Mouse (Mus musculus) heart, adult 2 months (tissue): ENCODE results near the gene Rpl21. TPM values are rescaled to one million over a fixed set of nuclear protein-coding genes. Genes with fewer than 3 reads are reported as not detected.
"Not testable (repeated sequence)": the region's sequence is repeated elsewhere in the genome, so short reads cannot be mapped to it uniquely, and the experiment has no call there.

Experiments
- DNase-seq, 2 experiments: peaks; one replicate each; pipeline ENCODE4 v3.0.0; 2021
- H3K27ac ChIP-seq: fragments of 200-600 bp; 2 replicates; pipeline ENCODE4 v1.8.1; 2022
- H3K27me3 ChIP-seq: fragments of 200-500 bp; 2 replicates; pipeline ENCODE4 v1.6.1; 2012; ENCODE audit warnings: mild to moderate bottlenecking, low read length, inconsistent platforms, mixed read lengths; ENCODE audit not compliant: control insufficient read depth, insufficient read depth
- H3K36me3 ChIP-seq: fragments of 200-500 bp; 2 replicates; pipeline ENCODE4 v1.6.1; 2012; ENCODE audit warnings: low read length, inconsistent platforms; ENCODE audit not compliant: control insufficient read depth, insufficient read depth
- H3K4me1 ChIP-seq: fragments of 200-500 bp; 2 replicates; pipeline ENCODE4 v1.6.1; 2011; ENCODE audit warnings: low read length; ENCODE audit not compliant: control insufficient read depth, insufficient read depth
- H3K4me3 ChIP-seq: fragments of 200-600 bp; 2 replicates; pipeline ENCODE4 v1.8.1; 2022
- H3K79me2 ChIP-seq: fragments of 200-500 bp; replicated peaks from 2 replicates; pipeline ENCODE4 v1.6.1; 2012; ENCODE audit warnings: mild to moderate bottlenecking, inconsistent platforms, low read length, moderate library complexity, mixed read lengths; ENCODE audit not compliant: control insufficient read depth, insufficient read depth
- H3K9ac ChIP-seq: fragments of 200-500 bp; 2 replicates; pipeline ENCODE4 v1.6.1; 2012; ENCODE audit warnings: low read depth, mild to moderate bottlenecking, control low read depth, inconsistent platforms, low read length, mixed read lengths
- CTCF ChIP-seq: fragments of 200-600 bp; IDR thresholded peaks from 2 replicates; pipeline ENCODE4 v1.8.1; 2022; ENCODE audit warnings: antibody characterized with exemption, mild to moderate bottlenecking, moderate library complexity
- EP300 ChIP-seq: fragments of 200-500 bp; IDR thresholded peaks from 2 replicates; pipeline ENCODE4 v1.6.1; 2011; ENCODE audit warnings: low read depth, low read length, control low read depth; ENCODE audit not compliant: insufficient read depth
- POLR2A ChIP-seq: fragments of 200-500 bp; IDR thresholded peaks from 2 replicates; pipeline ENCODE4 v1.6.1; 2011; ENCODE audit warnings: mild to moderate bottlenecking, low read depth, low read length, control low read depth; ENCODE audit not compliant: insufficient read depth
- WGBS: fragments of 180-500 bp; shearing (Covaris S2); methylation state at CpG from one replicate; pipeline ENCODE4 v1.1.7; 2018; 5-methylcytosine and 5-hydroxymethylcytosine counted together
- intact Hi-C: fragments of 180-260 bp; cut with DNase I; formaldehyde crosslinking; loops from one replicate; pipeline ENCODE4 v1.15.1; 2025
- polyA plus RNA-seq: library from polyadenylated mRNA; depleted of rRNA; stranded (reverse); fragments of >200 nt; gene quantifications from 2 replicates; pipeline ENCODE4 v1.2.3, GENCODE M21; 2012; rRNA removed
- total RNA-seq, 2 experiments: library from RNA; stranded (reverse); gene quantifications; 2 replicates each; pipeline ENCODE4 v1.2.3; 2021

Rpl21 gene
- total and polyA plus RNA-seq, 3 experiments, result 44.4 to 143 (median 119) TPM

GRCm38 (mm10) chr5:146872981-146873631 is 40.4 kb downstream of the Rpl21 start:
- Histone ChIP-seq H3K27ac (no peak overlapping the region), H3K27me3 (no peaks in the 10 kb centered on the region; the same call in 1 of the 2 replicates), H3K36me3 (no peaks in the 10 kb centered on the region), H3K79me2 (no peaks in the 10 kb centered on the region), H3K9ac (no peak overlapping the region), H3K4me1 (no peaks in the 10 kb centered on the region), H3K4me3 (no peak overlapping the region)
- WGBS, result 71% methylated on average over 5 of the region's 5 CpGs
- no peak for DNase-seq
- no peak for TF ChIP-seq POLR2A
- no peak for TF ChIP-seq EP300
- no peak for TF ChIP-seq CTCF
- intact Hi-C loops, result no loop called here

DNA sequence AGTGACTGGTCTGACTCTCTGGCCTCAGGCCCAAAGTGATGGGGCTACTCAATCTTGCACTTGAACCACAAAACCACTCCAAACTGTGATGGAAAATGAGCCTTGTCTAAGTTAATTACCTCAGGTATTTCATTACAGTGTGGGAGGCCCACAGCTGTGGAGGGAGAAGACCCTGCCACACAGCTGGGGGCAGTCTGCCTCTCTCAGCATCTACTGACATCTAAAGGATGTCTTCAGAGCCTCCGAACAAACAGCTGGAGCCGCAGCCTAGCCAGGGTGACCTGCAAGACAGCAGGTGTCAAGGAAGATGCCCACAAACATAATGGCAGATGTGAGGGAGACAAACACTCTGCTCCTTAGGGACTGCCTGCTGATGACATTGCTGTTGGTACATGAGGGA is 43.3 kb downstream of the Rpl21 start:
- no peak overlapping the region for H3K4me3 ChIP-seq
- no peaks in the 10 kb centered on the region for H3K36me3 ChIP-seq
- no peaks in the 10 kb centered on the region for H3K79me2 ChIP-seq
- H3K9ac ChIP-seq, result no peak overlapping the region
- H3K4me1 ChIP-seq, result no peaks in the 10 kb centered on the region
- no peaks in the 10 kb centered on the region; the same call in 1 of the 2 replicates for H3K27me3 ChIP-seq
- WGBS, result 86% methylated on average over 2 of the region's 2 CpGs
- no peak overlapping the region for H3K27ac ChIP-seq
- no peak for TF ChIP-seq EP300
- TF ChIP-seq POLR2A, result no peak
- no peak for TF ChIP-seq CTCF
- DNase-seq, result no peak
- intact Hi-C loops, result no loop called here

- intact Hi-C loops, DNase-seq, H3K36me3 ChIP-seq, H3K4me1 ChIP-seq, H3K27me3 ChIP-seq, H3K4me3 ChIP-seq, H3K79me2 ChIP-seq, H3K27ac ChIP-seq, H3K9ac ChIP-seq: not testable (repeated sequence)
- WGBS, result 67% methylated on average over 5 of the region's 6 CpGs
Observed at GRCm38 (mm10) chr5:146877882-146878281, 45.2 kb downstream of the Rpl21 start.

- H3K4me3 ChIP-seq, result no peak overlapping the region
- H3K27me3 ChIP-seq, result no peaks in the 10 kb centered on the region; the same call in 1 of the 2 replicates
- no peaks in the 10 kb centered on the region for H3K36me3 ChIP-seq
- H3K27ac ChIP-seq, result no peak overlapping the region
- TF ChIP-seq POLR2A (no peak), EP300 (no peak), CTCF (no peak)
- H3K9ac ChIP-seq, result no peak overlapping the region
- H3K4me1 ChIP-seq, result no peaks in the 10 kb centered on the region
- H3K79me2 ChIP-seq, result no peaks in the 10 kb centered on the region
- 69% methylated on average over 6 of the region's 6 CpGs for WGBS
- no peak for DNase-seq
- intact Hi-C loops, result no loop called here
Observed at GRCm38 (mm10) chr5:146882261-146882660, 49.6 kb downstream of the Rpl21 start.

GRCm38 (mm10) chr5:146883053-146883452 is 50.4 kb downstream of the Rpl21 start:
- Histone ChIP-seq H3K36me3 (no peaks in the 10 kb centered on the region), H3K9ac (no peak overlapping the region), H3K27me3 (no peaks in the 10 kb centered on the region; the same call in 1 of the 2 replicates), H3K79me2 (no peaks in the 10 kb centered on the region), H3K4me3 (no peak overlapping the region), H3K4me1 (no peaks in the 10 kb centered on the region), H3K27ac (no peak overlapping the region)
- intact Hi-C loops, result no loop called here
- WGBS, result 77% methylated on average over 7 of the region's 7 CpGs
- DNase-seq, result no peak
- TF ChIP-seq EP300 (no peak), POLR2A (no peak), CTCF (no peak)

- 82% methylated on average over 15 of the region's 15 CpGs for WGBS
- no peaks in the 10 kb centered on the region for H3K79me2 ChIP-seq
- no peak for TF ChIP-seq EP300
- TF ChIP-seq CTCF, result no peak
- TF ChIP-seq POLR2A, result no peak
- no peaks in the 10 kb centered on the region; the same call in 1 of the 2 replicates for H3K27me3 ChIP-seq
- DNase-seq, result no peak
- H3K4me1 ChIP-seq, result no peaks in the 10 kb centered on the region
- H3K4me3 ChIP-seq, result no peak overlapping the region
- H3K9ac ChIP-seq, result no peak overlapping the region
- H3K36me3 ChIP-seq, result no peaks in the 10 kb centered on the region
- H3K27ac ChIP-seq, result no peak overlapping the region
- intact Hi-C loops, result no loop called here
Observed at GRCm38 (mm10) chr5:146883486-146884272, 51.0 kb downstream of the Rpl21 start.

Other genes starting within 250 kb of the Rpl21 start
- gene Gpr12, start 247.7 kb upstream of the Rpl21 start, total RNA-seq, result not detected
- 0.27 TPM in 1 of 2 replicates, not detected in the other for gene Gpr12, start 247.7 kb upstream of the Rpl21 start, polyA plus RNA-seq
- 10 to 100 TPM; 16.8 to 17.2 TPM for gene Usp12, start 37.9 kb upstream of the Rpl21 start, total RNA-seq
- 6.0 and 12.4 TPM in 2 replicates for gene Usp12, start 37.9 kb upstream of the Rpl21 start, polyA plus RNA-seq
- gene Rasl11a, start 12.2 kb downstream of the Rpl21 start, total RNA-seq, result 1 to 10 TPM; 1.8 to 3.7 TPM
- 2.7 and 2.9 TPM in 2 replicates for gene Rasl11a, start 12.2 kb downstream of the Rpl21 start, polyA plus RNA-seq
- gene Gtf3a, start 115.8 kb downstream of the Rpl21 start, total RNA-seq, result 10 to 100 TPM; 18.4 to 19.2 TPM
- gene Gtf3a, start 115.8 kb downstream of the Rpl21 start, polyA plus RNA-seq, result 19.2 and 23.0 TPM in 2 replicates
- 10 to 100 TPM; 21.0 to 23.3 TPM for gene Mtif3, start 130.9 kb downstream of the Rpl21 start, total RNA-seq
- 12.2 and 18.1 TPM in 2 replicates for gene Mtif3, start 130.9 kb downstream of the Rpl21 start, polyA plus RNA-seq
- gene Lnx2, start 243.7 kb downstream of the Rpl21 start, total RNA-seq, result 10 to 100 TPM in 1 of 2 experiments, 1 to 10 TPM in 1; 9.5 to 13.6 TPM
- gene Lnx2, start 243.7 kb downstream of the Rpl21 start, polyA plus RNA-seq, result 13.2 and 14.5 TPM in 2 replicates
- gene Polr1d, start 244.2 kb downstream of the Rpl21 start, total RNA-seq, result 10 to 100 TPM; 66.6 to 74.8 TPM
- 24.2 and 35.7 TPM in 2 replicates for gene Polr1d, start 244.2 kb downstream of the Rpl21 start, polyA plus RNA-seq